Mouse (Mus musculus): ENCODE measurements around the gene Piezo1. TPM values are rescaled to one million over a fixed set of nuclear protein-coding genes. Genes with fewer than 3 reads are reported as not detected.
A peak's percentile ranks its signal among the peaks of the same experiment; 100 is the strongest.

The Piezo1 gene
- polyA plus RNA-seq, 1 experiment from 2014 or later = 1.2 TPM

- ATAC-seq (no peak), DNase-seq (ENCODE audit: low spot score) (no peak)
- Histone ChIP-seq H3K27ac (ENCODE audit: low read depth, low read length) (no peak overlapping the region), H3K4me1 (ENCODE audit: control insufficient read depth, insufficient read depth, low read length) (no peaks in the 10 kb centered on the region), H3K9me3 (replicated peaks; ENCODE audit: control insufficient read depth, low read length) (no peaks in the 10 kb centered on the region), H3K4me3 (ENCODE audit: low read depth, low read length) (no peak overlapping the region), H3K4me2 (ENCODE audit: low read length) (no peak overlapping the region), H3K9ac (ENCODE audit: low read length) (no peak overlapping the region), H3K27me3 (replicated peaks; ENCODE audit: control insufficient read depth, insufficient read depth, low read length) (no peaks in the 10 kb centered on the region), H3K36me3 (ENCODE audit: control insufficient read depth, insufficient read depth, low read length) (no peaks in the 10 kb centered on the region)
- WGBS = 80% methylated on average over 7 of the region's 7 CpGs
These were observed 99.9 kb downstream of the Piezo1 start for GRCm38 (mm10) chr8:122451161-122451703.

GRCm38 (mm10) chr8:122445203-122445602, 105.9 kb downstream of the Piezo1 start:
- Histone ChIP-seq H3K4me2 (ENCODE audit: low read length) (peak overlapping the region; percentile 55; the same call in 1 of the 2 replicates), H3K4me1 (ENCODE audit: control insufficient read depth, insufficient read depth, low read length) (peaks cover 14% of the 10 kb centered on the region; the same call in 1 of the 2 replicates), H3K27me3 (replicated peaks; ENCODE audit: control insufficient read depth, insufficient read depth, low read length) (no peaks in the 10 kb centered on the region), H3K4me3 (ENCODE audit: low read depth, low read length) (no peak overlapping the region), H3K36me3 (ENCODE audit: control insufficient read depth, insufficient read depth, low read length) (no peaks in the 10 kb centered on the region), H3K27ac (ENCODE audit: low read depth, low read length) (no peak overlapping the region), H3K9ac (ENCODE audit: low read length) (no peak overlapping the region), H3K9me3 (replicated peaks; ENCODE audit: control insufficient read depth, low read length) (no peaks in the 10 kb centered on the region)
- DNase-seq (ENCODE audit: low spot score) = no peak
- WGBS = 66% methylated on average over 3 of the region's 3 CpGs
- ATAC-seq = no peak

GRCm38 (mm10) chr8:122444058-122444748, 106.9 kb downstream of the Piezo1 start:
- DNase-seq (ENCODE audit: low spot score) (peak; percentile 97), ATAC-seq (peak; percentile 56)
- no peaks in the 10 kb centered on the region for H3K27me3 ChIP-seq (replicated peaks; ENCODE audit: control insufficient read depth, insufficient read depth, low read length)
- no peaks in the 10 kb centered on the region for H3K9me3 ChIP-seq (replicated peaks; ENCODE audit: control insufficient read depth, low read length)
- peak overlapping the region; percentile 72 for H3K9ac ChIP-seq (ENCODE audit: low read length)
- peaks cover 14% of the 10 kb centered on the region; the same call in 1 of the 2 replicates for H3K4me1 ChIP-seq (ENCODE audit: control insufficient read depth, insufficient read depth, low read length)
- peak overlapping the region; percentile 70 for H3K4me3 ChIP-seq (ENCODE audit: low read depth, low read length)
- peak overlapping the region; percentile 95 for H3K27ac ChIP-seq (ENCODE audit: low read depth, low read length)
- H3K4me2 ChIP-seq (ENCODE audit: low read length) = peak overlapping the region; percentile 55
- H3K36me3 ChIP-seq (ENCODE audit: control insufficient read depth, insufficient read depth, low read length) = peaks cover 6% of the 10 kb centered on the region
- 4% methylated on average over 19 of the region's 19 CpGs for WGBS

- H3K4me1 ChIP-seq (ENCODE audit: control insufficient read depth, insufficient read depth, low read length) = peaks cover 14% of the 10 kb centered on the region; the same call in 1 of the 2 replicates
- H3K27ac ChIP-seq (ENCODE audit: low read depth, low read length) = peak within 1 kb of the TSS; percentile 95
- ATAC-seq (peak; percentile 98), DNase-seq (ENCODE audit: low spot score) (peak; percentile 100)
- peak within 1 kb of the TSS; percentile 77 for H3K9ac ChIP-seq (ENCODE audit: low read length)
- H3K9me3 ChIP-seq (replicated peaks; ENCODE audit: control insufficient read depth, low read length) = no peaks in the 10 kb centered on the region
- WGBS = under 1% methylated on average over 47 of the region's 47 CpGs
- peaks cover 8% of the 10 kb centered on the region for H3K36me3 ChIP-seq (ENCODE audit: control insufficient read depth, insufficient read depth, low read length)
- peak within 1 kb of the TSS; percentile 94 for H3K4me2 ChIP-seq (ENCODE audit: low read length)
- H3K27me3 ChIP-seq (replicated peaks; ENCODE audit: control insufficient read depth, insufficient read depth, low read length) = no peaks in the 10 kb centered on the region
- H3K4me3 ChIP-seq (ENCODE audit: low read depth, low read length) = peak within 1 kb of the TSS; percentile 70
These were observed 107.7 kb downstream of the Piezo1 start, which contains the start of gene Mvd for GRCm38 (mm10) chr8:122443262-122444006. TSS of gene Mvd (minus strand) at chr8:122443422.

- Histone ChIP-seq H3K27me3 (replicated peaks; ENCODE audit: control insufficient read depth, insufficient read depth, low read length) (no peaks in the 10 kb centered on the region), H3K9me3 (replicated peaks; ENCODE audit: control insufficient read depth, low read length) (no peaks in the 10 kb centered on the region), H3K9ac (ENCODE audit: low read length) (peak overlapping the region; percentile 77), H3K27ac (ENCODE audit: low read depth, low read length) (peak overlapping the region; percentile 79), H3K4me2 (ENCODE audit: low read length) (peak overlapping the region; percentile 94), H3K36me3 (ENCODE audit: control insufficient read depth, insufficient read depth, low read length) (peaks cover 9% of the 10 kb centered on the region), H3K4me1 (ENCODE audit: control insufficient read depth, insufficient read depth, low read length) (peaks cover 14% of the 10 kb centered on the region; the same call in 1 of the 2 replicates), H3K4me3 (ENCODE audit: low read depth, low read length) (peak overlapping the region; percentile 70)
- no peak for ATAC-seq
- under 1% methylated on average over 12 of the region's 12 CpGs for WGBS
- no peak for DNase-seq (ENCODE audit: low spot score)
These were observed 108.3 kb downstream of the Piezo1 start for GRCm38 (mm10) chr8:122442781-122443180.

GRCm38 (mm10) chr8:122442356-122442755, 108.8 kb downstream of the Piezo1 start:
- WGBS = 13% methylated on average over 7 of the region's 7 CpGs
- ATAC-seq = no peak
- no peaks in the 10 kb centered on the region for H3K27me3 ChIP-seq (replicated peaks; ENCODE audit: control insufficient read depth, insufficient read depth, low read length)
- peak overlapping the region; percentile 70 for H3K4me3 ChIP-seq (ENCODE audit: low read depth, low read length)
- H3K36me3 ChIP-seq (ENCODE audit: control insufficient read depth, insufficient read depth, low read length) = peaks cover 13% of the 10 kb centered on the region
- DNase-seq (ENCODE audit: low spot score) = no peak
- H3K4me2 ChIP-seq (ENCODE audit: low read length) = peak overlapping the region; percentile 94
- H3K9ac ChIP-seq (ENCODE audit: low read length) = peak overlapping the region; percentile 77
- H3K27ac ChIP-seq (ENCODE audit: low read depth, low read length) = peak overlapping the region; percentile 79; the same call in 1 of the 2 replicates
- no peaks in the 10 kb centered on the region for H3K9me3 ChIP-seq (replicated peaks; ENCODE audit: control insufficient read depth, low read length)
- peaks cover 14% of the 10 kb centered on the region; the same call in 1 of the 2 replicates for H3K4me1 ChIP-seq (ENCODE audit: control insufficient read depth, insufficient read depth, low read length)

- no peaks in the 10 kb centered on the region for H3K9me3 ChIP-seq (replicated peaks; ENCODE audit: control insufficient read depth, low read length)
- no peaks in the 10 kb centered on the region for H3K27me3 ChIP-seq (replicated peaks; ENCODE audit: control insufficient read depth, insufficient read depth, low read length)
- peaks cover 23% of the 10 kb centered on the region for H3K36me3 ChIP-seq (ENCODE audit: control insufficient read depth, insufficient read depth, low read length)
- H3K4me3 ChIP-seq (ENCODE audit: low read depth, low read length) = no peak overlapping the region
- WGBS = 97% methylated on average over 1 of the region's 1 CpGs
- no peak overlapping the region for H3K9ac ChIP-seq (ENCODE audit: low read length)
- H3K4me1 ChIP-seq (ENCODE audit: control insufficient read depth, insufficient read depth, low read length) = peaks cover 14% of the 10 kb centered on the region; the same call in 1 of the 2 replicates
- no peak overlapping the region for H3K27ac ChIP-seq (ENCODE audit: low read depth, low read length)
- DNase-seq (ENCODE audit: low spot score) (no peak), ATAC-seq (no peak)
- H3K4me2 ChIP-seq (ENCODE audit: low read length) = no peak overlapping the region
These were observed 109.8 kb downstream of the Piezo1 start for GRCm38 (mm10) chr8:122441326-122441725.

GRCm38 (mm10) chr8:122439336-122439735, 111.8 kb downstream of the Piezo1 start:
- 93% methylated on average over 16 of the region's 16 CpGs for WGBS

More at GRCm38 (mm10) chr8:122439336-122439735, 111.8 kb downstream of the Piezo1 start:
- Histone ChIP-seq H3K27ac (ENCODE audit: low read depth, low read length) (no peak overlapping the region), H3K27me3 (replicated peaks; ENCODE audit: control insufficient read depth, insufficient read depth, low read length) (no peaks in the 10 kb centered on the region), H3K9me3 (replicated peaks; ENCODE audit: control insufficient read depth, low read length) (no peaks in the 10 kb centered on the region), H3K4me2 (ENCODE audit: low read length) (no peak overlapping the region), H3K4me3 (ENCODE audit: low read depth, low read length) (no peak overlapping the region), H3K4me1 (ENCODE audit: control insufficient read depth, insufficient read depth, low read length) (peaks cover 5% of the 10 kb centered on the region; the same call in 1 of the 2 replicates), H3K36me3 (ENCODE audit: control insufficient read depth, insufficient read depth, low read length) (peaks cover 40% of the 10 kb centered on the region), H3K9ac (ENCODE audit: low read length) (no peak overlapping the region)
- DNase-seq (ENCODE audit: low spot score) (no peak), ATAC-seq (no peak)
